Mouse (Mus musculus): ENCODE results near the gene Hmgcs1. TPM values are rescaled to one million over a fixed set of nuclear protein-coding genes. Genes with fewer than 3 reads are reported as not detected.

Hmgcs1 gene
- polyA plus RNA-seq (2015; fragmentation: Nextera tagmentation; extraction: Ambion mirVana): 247 and 266 TPM in 2 replicates

DNA sequence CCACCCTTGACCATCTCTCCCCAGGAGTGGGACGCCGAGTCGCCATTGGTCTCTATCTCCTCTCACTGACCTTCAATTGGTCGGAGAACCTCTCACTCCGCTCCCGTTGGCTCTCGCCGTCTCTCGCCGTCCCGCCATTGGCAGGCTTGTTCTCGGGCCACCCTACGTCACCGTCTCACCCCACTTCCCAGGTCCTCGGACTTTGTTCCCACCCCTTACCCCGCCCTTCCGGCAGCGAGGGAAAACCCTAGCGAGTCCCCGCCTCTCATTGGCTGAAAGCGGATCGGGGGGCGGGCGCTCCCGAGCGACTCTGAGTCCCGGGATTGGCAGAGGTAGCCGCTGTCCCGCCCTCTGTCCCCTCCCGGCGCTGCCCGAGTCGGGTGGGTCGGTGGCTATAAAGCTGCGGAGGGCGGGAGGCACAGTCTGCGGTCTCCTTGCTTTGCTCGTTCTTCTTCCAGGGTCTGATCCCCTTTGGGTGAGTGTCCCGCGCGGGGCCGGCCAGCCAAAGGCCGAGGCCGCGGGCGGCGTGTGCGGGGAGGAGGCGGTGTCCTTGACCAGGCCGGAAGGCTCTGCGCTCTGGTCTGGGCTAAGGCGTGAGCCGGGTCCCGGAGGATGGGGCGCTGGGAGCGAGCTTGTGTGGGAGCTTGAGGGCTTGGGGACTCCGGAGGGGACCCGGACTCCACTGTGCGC is at the start of gene Hmgcs1:
Gene Hmgcs1, plus strand, starts transcription at position 341 of the 690 bp plus-strand sequence.
- peak; percentile 99 for ATAC-seq
- H3K36me3 ChIP-seq (ENCODE audit: control insufficient read depth, insufficient read depth, low read length): no peaks in the 10 kb centered on the region
- peak within 1 kb of the TSS; percentile 96 for H3K9ac ChIP-seq (ENCODE audit: low read depth, low read length)
- peak within 1 kb of the TSS; percentile 97 for H3K4me3 ChIP-seq (ENCODE audit: low read length)
- under 1% methylated on average over 59 of the region's 59 CpGs for WGBS
- H3K4me1 ChIP-seq (ENCODE audit: control insufficient read depth, insufficient read depth, low read length): peaks cover 10% of the 10 kb centered on the region
- peak within 1 kb of the TSS; percentile 46 for H3K4me2 ChIP-seq (ENCODE audit: low read depth, low read length)
- no peaks in the 10 kb centered on the region for H3K27me3 ChIP-seq (replicated peaks; ENCODE audit: control insufficient read depth, insufficient read depth, low read length)
- H3K9me3 ChIP-seq (ENCODE audit: control insufficient read depth, low read length): no peaks in the 10 kb centered on the region
- H3K27ac ChIP-seq (ENCODE audit: low read length): peak within 1 kb of the TSS; percentile 99

GRCm38 (mm10) chr13:119640504-119640903 is 49.7 kb upstream of the Hmgcs1 start:
- H3K4me3 ChIP-seq (ENCODE audit: low read length): no peak overlapping the region

GRCm38 (mm10) chr13:119641145-119641544 is 49.0 kb upstream of the Hmgcs1 start:
- Histone ChIP-seq H3K36me3 (ENCODE audit: control insufficient read depth, insufficient read depth, low read length) (no peaks in the 10 kb centered on the region), H3K4me1 (ENCODE audit: control insufficient read depth, insufficient read depth, low read length) (no peaks in the 10 kb centered on the region), H3K27ac (ENCODE audit: low read length) (no peak overlapping the region), H3K27me3 (replicated peaks; ENCODE audit: control insufficient read depth, insufficient read depth, low read length) (no peaks in the 10 kb centered on the region), H3K4me3 (ENCODE audit: low read length) (no peak overlapping the region), H3K9me3 (ENCODE audit: control insufficient read depth, low read length) (no peaks in the 10 kb centered on the region), H3K4me2 (ENCODE audit: low read depth, low read length) (no peak overlapping the region), H3K9ac (ENCODE audit: low read depth, low read length) (no peak overlapping the region)
- no peak for ATAC-seq
- 73% methylated on average over 7 of the region's 7 CpGs for WGBS

More at GRCm38 (mm10) chr13:119640504-119640903, 49.7 kb upstream of the Hmgcs1 start:
- Histone ChIP-seq H3K4me1 (ENCODE audit: control insufficient read depth, insufficient read depth, low read length) (no peaks in the 10 kb centered on the region), H3K4me2 (ENCODE audit: low read depth, low read length) (no peak overlapping the region), H3K9ac (ENCODE audit: low read depth, low read length) (no peak overlapping the region), H3K9me3 (ENCODE audit: control insufficient read depth, low read length) (no peaks in the 10 kb centered on the region), H3K27me3 (replicated peaks; ENCODE audit: control insufficient read depth, insufficient read depth, low read length) (no peaks in the 10 kb centered on the region), H3K27ac (ENCODE audit: low read length) (no peak overlapping the region), H3K36me3 (ENCODE audit: control insufficient read depth, insufficient read depth, low read length) (no peaks in the 10 kb centered on the region)
- WGBS: 40% methylated on average over 4 of the region's 4 CpGs
- ATAC-seq: no peak

GRCm38 (mm10) chr13:119644769-119645168 is 45.4 kb upstream of the Hmgcs1 start:
- no peak overlapping the region for H3K27ac ChIP-seq (ENCODE audit: low read length)
- no peaks in the 10 kb centered on the region for H3K27me3 ChIP-seq (replicated peaks; ENCODE audit: control insufficient read depth, insufficient read depth, low read length)
- H3K4me3 ChIP-seq (ENCODE audit: low read length): no peak overlapping the region
- H3K36me3 ChIP-seq (ENCODE audit: control insufficient read depth, insufficient read depth, low read length): no peaks in the 10 kb centered on the region
- no peaks in the 10 kb centered on the region for H3K9me3 ChIP-seq (ENCODE audit: control insufficient read depth, low read length)
- no peak overlapping the region for H3K4me2 ChIP-seq (ENCODE audit: low read depth, low read length)
- H3K9ac ChIP-seq (ENCODE audit: low read depth, low read length): no peak overlapping the region
- 64% methylated on average over 5 of the region's 5 CpGs for WGBS
- ATAC-seq: no peak
- no peaks in the 10 kb centered on the region for H3K4me1 ChIP-seq (ENCODE audit: control insufficient read depth, insufficient read depth, low read length)

- 98% methylated on average over 1 of the region's 1 CpGs for WGBS
- no peak for ATAC-seq
These were observed 43.7 kb upstream of the Hmgcs1 start for GRCm38 (mm10) chr13:119646511-119646910.

GRCm38 (mm10) chr13:119648891-119649698 is 41.1 kb upstream of the Hmgcs1 start:
- Histone ChIP-seq H3K4me3 (ENCODE audit: low read length) (no peak overlapping the region), H3K4me2 (ENCODE audit: low read depth, low read length) (no peak overlapping the region), H3K9ac (ENCODE audit: low read depth, low read length) (no peak overlapping the region), H3K27ac (ENCODE audit: low read length) (no peak overlapping the region), H3K9me3 (ENCODE audit: control insufficient read depth, low read length) (no peaks in the 10 kb centered on the region), H3K4me1 (ENCODE audit: control insufficient read depth, insufficient read depth, low read length) (no peaks in the 10 kb centered on the region), H3K36me3 (ENCODE audit: control insufficient read depth, insufficient read depth, low read length) (no peaks in the 10 kb centered on the region), H3K27me3 (replicated peaks; ENCODE audit: control insufficient read depth, insufficient read depth, low read length) (no peaks in the 10 kb centered on the region)
- no peak for ATAC-seq
- 63% methylated on average over 15 of the region's 15 CpGs for WGBS

More at GRCm38 (mm10) chr13:119646511-119646910, 43.7 kb upstream of the Hmgcs1 start:
- Histone ChIP-seq H3K36me3 (ENCODE audit: control insufficient read depth, insufficient read depth, low read length) (no peaks in the 10 kb centered on the region), H3K27me3 (replicated peaks; ENCODE audit: control insufficient read depth, insufficient read depth, low read length) (no peaks in the 10 kb centered on the region), H3K9me3 (ENCODE audit: control insufficient read depth, low read length) (no peaks in the 10 kb centered on the region), H3K27ac (ENCODE audit: low read length) (no peak overlapping the region), H3K4me1 (ENCODE audit: control insufficient read depth, insufficient read depth, low read length) (no peaks in the 10 kb centered on the region), H3K9ac (ENCODE audit: low read depth, low read length) (no peak overlapping the region), H3K4me2 (ENCODE audit: low read depth, low read length) (no peak overlapping the region), H3K4me3 (ENCODE audit: low read length) (no peak overlapping the region)

DNA sequence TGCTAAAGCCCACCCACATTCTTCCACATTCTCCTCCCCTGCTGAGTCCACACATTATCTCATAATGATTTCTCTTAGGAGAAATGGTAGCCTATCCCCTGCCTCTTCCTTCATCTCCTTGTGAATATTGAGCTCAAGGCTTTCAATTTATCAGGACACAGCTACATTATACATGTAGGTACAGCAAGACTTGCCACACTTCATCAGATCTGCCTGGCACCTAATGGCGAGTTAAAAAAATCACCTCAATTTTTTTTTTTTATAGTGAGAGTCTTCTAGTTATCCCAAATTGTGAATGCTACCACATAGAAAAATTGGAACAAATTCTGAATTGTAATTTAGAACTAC is 40.5 kb upstream of the Hmgcs1 start:
- H3K9ac ChIP-seq (ENCODE audit: low read depth, low read length): no peak overlapping the region
- no peak overlapping the region for H3K4me3 ChIP-seq (ENCODE audit: low read length)
- no peak overlapping the region for H3K4me2 ChIP-seq (ENCODE audit: low read depth, low read length)
- H3K36me3 ChIP-seq (ENCODE audit: control insufficient read depth, insufficient read depth, low read length): no peaks in the 10 kb centered on the region
- H3K27me3 ChIP-seq (replicated peaks; ENCODE audit: control insufficient read depth, insufficient read depth, low read length): no peaks in the 10 kb centered on the region
- H3K9me3 ChIP-seq (ENCODE audit: control insufficient read depth, low read length): no peaks in the 10 kb centered on the region
- H3K4me1 ChIP-seq (ENCODE audit: control insufficient read depth, insufficient read depth, low read length): no peaks in the 10 kb centered on the region
- H3K27ac ChIP-seq (ENCODE audit: low read length): no peak overlapping the region
- ATAC-seq: no peak
- 88% methylated on average over 1 of the region's 1 CpGs for WGBS

DNA sequence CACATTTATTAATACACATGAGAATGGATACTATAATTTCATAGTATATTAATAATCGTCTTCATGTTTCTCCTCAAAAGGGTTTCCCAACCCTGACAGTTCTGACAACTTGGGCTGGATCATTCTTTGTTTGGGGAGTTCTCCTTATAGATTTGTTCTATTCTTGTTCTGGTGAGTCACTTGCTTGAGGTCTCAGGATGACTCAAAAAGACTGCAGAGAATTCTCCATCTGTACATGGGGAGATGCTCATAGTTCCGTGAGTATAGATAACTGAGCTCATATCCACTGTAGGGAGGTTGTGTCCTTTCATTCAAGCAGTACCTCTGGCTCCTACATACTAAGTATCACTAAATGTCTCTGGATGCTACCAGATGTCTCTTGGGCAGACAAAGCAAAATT is 35.4 kb upstream of the Hmgcs1 start:
- Histone ChIP-seq H3K4me2 (ENCODE audit: low read depth, low read length) (no peak overlapping the region), H3K9ac (ENCODE audit: low read depth, low read length) (no peak overlapping the region), H3K36me3 (ENCODE audit: control insufficient read depth, insufficient read depth, low read length) (no peaks in the 10 kb centered on the region), H3K27ac (ENCODE audit: low read length) (no peak overlapping the region), H3K9me3 (ENCODE audit: control insufficient read depth, low read length) (no peaks in the 10 kb centered on the region), H3K27me3 (replicated peaks; ENCODE audit: control insufficient read depth, insufficient read depth, low read length) (no peaks in the 10 kb centered on the region), H3K4me1 (ENCODE audit: control insufficient read depth, insufficient read depth, low read length) (no peaks in the 10 kb centered on the region), H3K4me3 (ENCODE audit: low read length) (no peak overlapping the region)
- no peak for ATAC-seq
- 89% methylated on average over 2 of the region's 2 CpGs for WGBS

GRCm38 (mm10) chr13:119656246-119656645 is 33.9 kb upstream of the Hmgcs1 start:
- WGBS: 70% methylated on average over 2 of the region's 2 CpGs
- Histone ChIP-seq H3K4me3 (ENCODE audit: low read length) (no peak overlapping the region), H3K36me3 (ENCODE audit: control insufficient read depth, insufficient read depth, low read length) (no peaks in the 10 kb centered on the region), H3K9ac (ENCODE audit: low read depth, low read length) (no peak overlapping the region), H3K27ac (ENCODE audit: low read length) (no peak overlapping the region), H3K4me1 (ENCODE audit: control insufficient read depth, insufficient read depth, low read length) (no peaks in the 10 kb centered on the region), H3K27me3 (replicated peaks; ENCODE audit: control insufficient read depth, insufficient read depth, low read length) (no peaks in the 10 kb centered on the region), H3K9me3 (ENCODE audit: control insufficient read depth, low read length) (no peaks in the 10 kb centered on the region), H3K4me2 (ENCODE audit: low read depth, low read length) (no peak overlapping the region)
- ATAC-seq: no peak

Measured in intestine, embryonic 16.5 days (tissue).